Mouse (Mus musculus) gastrocnemius, adult 2 months (tissue): ENCODE measurements around the gene Plin2. TPM values are rescaled to one million over a fixed set of nuclear protein-coding genes. Genes with fewer than 3 reads are reported as not detected.

Experiments
- DNase-seq: peaks from one replicate; pipeline ENCODE4 v3.0.0; 2022
- H3K27ac ChIP-seq: fragments of 200-600 bp; 2 replicates; pipeline ENCODE4 v1.8.1; 2022; ENCODE audit warnings: mild to moderate bottlenecking
- H3K4me3 ChIP-seq: fragments of 200-600 bp; 2 replicates; pipeline ENCODE4 v1.8.1; 2022; ENCODE audit warnings: mild to moderate bottlenecking, moderate library complexity
- CTCF ChIP-seq: fragments of 200-600 bp; IDR thresholded peaks from 2 replicates; pipeline ENCODE4 v1.8.1; 2022; ENCODE audit warnings: antibody characterized with exemption, mild to moderate bottlenecking, moderate library complexity
- intact Hi-C: fragments of 180-260 bp; cut with DNase I; formaldehyde crosslinking; loops from one replicate; pipeline ENCODE4 v1.15.1; 2025
- total RNA-seq, 2 experiments: library from RNA; stranded (reverse); gene quantifications; 2 replicates each; pipeline ENCODE4 v1.2.3; 2021

The Plin2 gene
- total RNA-seq, 2 experiments from 2014 or later, result 32.4 to 60.2 TPM

DNA sequence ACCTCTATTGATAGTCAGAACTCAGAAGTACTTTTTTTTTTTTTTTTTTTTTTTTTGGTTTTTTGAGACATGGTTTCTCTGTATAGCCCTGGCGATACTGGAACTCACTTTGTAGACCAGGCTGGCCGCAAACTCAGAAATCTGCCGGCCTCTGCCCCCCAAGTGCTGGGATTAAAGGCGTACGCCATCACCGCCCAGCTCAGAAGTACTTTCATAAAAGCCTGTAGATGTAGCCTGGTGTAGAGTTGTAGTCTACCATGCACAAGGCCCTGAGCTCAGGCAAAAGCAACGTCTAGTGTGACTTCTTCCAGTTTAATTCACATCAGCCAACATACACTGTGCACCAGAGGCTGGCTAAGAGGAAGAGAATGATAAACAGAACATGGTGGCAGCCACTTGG lies 23.1 kb upstream of the Plin2 start:
- DNase-seq, result no peak
- Histone ChIP-seq H3K27ac (no peak overlapping the region), H3K4me3 (no peak overlapping the region)
- intact Hi-C loops, result no loop called here
- no peak for TF ChIP-seq CTCF

DNA sequence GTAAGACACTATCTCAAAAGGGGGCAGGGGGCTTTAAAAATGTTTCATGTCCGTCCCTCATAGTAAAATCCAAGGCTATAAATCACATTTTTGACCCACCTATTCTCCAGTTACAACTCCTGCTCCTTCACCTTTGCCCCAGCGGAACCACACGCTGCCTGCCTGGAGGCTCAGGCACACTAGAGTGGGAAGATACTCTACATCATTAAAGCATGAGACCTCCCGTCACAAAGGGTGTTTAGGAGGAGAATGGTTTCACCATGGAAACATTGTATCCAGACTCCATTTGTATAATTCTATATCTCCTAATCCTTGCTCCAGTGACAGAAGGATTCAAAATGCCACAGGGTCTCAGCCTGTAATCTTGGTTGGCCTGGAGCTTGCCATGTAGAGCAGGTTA lies 21.4 kb upstream of the Plin2 start:
- intact Hi-C loops, result no loop called here
- DNase-seq, result no peak
- no peak for TF ChIP-seq CTCF
- Histone ChIP-seq H3K4me3 (no peak overlapping the region), H3K27ac (no peak overlapping the region)

DNA sequence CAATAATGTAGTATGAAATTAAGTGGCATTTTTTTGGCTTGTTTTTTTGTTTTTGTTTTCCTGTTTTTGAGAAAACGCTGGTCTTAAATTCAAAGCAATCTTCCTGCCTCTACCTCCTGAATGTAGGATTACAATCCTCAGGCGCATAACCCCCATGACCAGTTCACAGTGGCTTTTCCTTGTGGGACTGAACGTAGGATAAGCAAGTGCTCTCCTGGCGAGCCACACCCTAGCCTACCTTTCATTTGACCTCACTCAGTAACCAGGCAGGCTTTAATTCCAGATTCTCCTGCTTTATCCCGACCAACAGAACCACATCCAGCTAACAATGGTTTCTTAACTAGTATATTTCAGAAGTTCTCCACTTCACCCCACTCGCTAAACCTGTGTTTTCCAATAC lies 20.9 kb upstream of the Plin2 start:
- intact Hi-C loops, result no loop called here
- no peak overlapping the region for H3K4me3 ChIP-seq
- DNase-seq, result no peak
- H3K27ac ChIP-seq, result peak overlapping the region; percentile 49
- no peak for TF ChIP-seq CTCF

DNA sequence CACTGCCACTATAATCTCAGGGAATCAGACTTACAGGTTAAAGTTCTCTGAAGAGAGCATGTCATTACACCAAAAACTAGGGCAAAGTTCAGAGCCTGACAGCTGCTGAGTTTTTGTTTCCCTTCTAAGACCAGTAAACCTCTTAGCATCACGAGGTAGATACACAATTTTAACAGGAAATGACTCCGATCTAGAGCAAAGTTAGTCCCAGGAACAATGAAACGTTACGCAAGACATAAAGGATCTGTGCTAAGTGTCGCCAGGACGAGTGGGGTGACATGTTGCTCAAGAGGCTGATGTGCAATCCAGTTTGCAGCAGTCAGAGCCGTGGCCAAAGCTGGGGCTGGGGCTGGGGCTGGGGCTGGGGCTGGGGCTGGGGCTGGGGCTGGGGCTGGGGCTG lies 20.3 kb upstream of the Plin2 start:
- intact Hi-C loops, result no loop called here
- TF ChIP-seq CTCF, result no peak
- peak; percentile 44 for DNase-seq
- no peak overlapping the region; the same call in 1 of the 2 replicates for H3K4me3 ChIP-seq
- peak overlapping the region; percentile 73 for H3K27ac ChIP-seq

DNA sequence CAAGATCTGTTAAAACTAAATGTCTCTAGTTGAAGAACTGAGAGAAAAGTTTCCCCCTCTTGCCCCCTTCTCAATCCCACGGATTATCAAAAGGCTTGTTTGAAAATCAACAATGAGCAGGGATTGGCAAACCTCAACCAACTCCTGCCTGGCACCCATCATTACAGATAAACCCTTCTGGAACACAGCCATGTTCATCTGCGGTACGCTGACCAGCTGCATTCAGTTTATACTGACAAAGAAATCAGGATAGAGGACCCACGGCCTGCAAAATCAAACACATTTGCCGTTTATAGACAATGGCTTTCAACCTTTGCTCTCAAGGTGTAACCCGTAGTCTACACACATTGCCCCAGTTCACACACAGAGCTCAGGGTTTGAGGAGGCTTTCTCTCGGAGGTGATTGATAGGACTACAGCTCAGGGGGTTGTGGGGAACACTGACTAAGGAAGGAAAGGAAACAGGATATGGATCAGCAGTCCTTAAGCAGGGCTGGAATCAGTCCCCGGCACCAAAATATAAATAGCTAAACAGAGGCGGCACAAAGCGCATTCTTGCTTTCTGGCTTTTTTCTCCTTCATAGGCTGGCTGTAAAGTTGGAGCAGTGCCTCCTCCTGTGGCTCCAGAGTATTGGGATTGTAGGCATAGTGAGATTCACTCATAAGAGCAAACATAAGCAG lies 19.3 kb upstream of the Plin2 start:
- no peak for DNase-seq
- H3K27ac ChIP-seq, result peak overlapping the region; percentile 73
- no peak for TF ChIP-seq CTCF
- intact Hi-C loops, result no loop called here
- no peak overlapping the region; the same call in 1 of the 2 replicates for H3K4me3 ChIP-seq

DNA sequence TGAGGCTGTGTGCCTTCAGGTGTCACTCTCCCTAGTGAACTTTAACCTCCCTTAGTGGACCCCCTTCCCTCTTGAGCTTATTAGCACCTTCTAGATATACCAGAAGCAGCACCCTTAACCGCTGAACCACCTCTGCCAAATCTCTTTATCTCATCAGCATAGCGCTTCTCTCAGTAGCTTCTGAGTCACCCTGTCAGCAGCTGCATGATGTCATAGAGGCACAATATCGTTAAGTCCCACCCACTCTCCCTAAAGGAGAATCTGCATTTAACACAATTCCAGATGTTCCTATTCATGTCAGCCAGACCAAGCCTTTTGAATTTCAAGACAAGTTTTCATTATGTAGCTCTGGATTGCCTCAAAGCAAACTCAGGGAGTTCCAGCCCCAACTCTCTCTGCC lies 16.7 kb upstream of the Plin2 start:
- no peak for DNase-seq
- H3K4me3 ChIP-seq, result no peak overlapping the region
- TF ChIP-seq CTCF, result no peak
- no peak overlapping the region for H3K27ac ChIP-seq
- intact Hi-C loops, result no loop called here

DNA sequence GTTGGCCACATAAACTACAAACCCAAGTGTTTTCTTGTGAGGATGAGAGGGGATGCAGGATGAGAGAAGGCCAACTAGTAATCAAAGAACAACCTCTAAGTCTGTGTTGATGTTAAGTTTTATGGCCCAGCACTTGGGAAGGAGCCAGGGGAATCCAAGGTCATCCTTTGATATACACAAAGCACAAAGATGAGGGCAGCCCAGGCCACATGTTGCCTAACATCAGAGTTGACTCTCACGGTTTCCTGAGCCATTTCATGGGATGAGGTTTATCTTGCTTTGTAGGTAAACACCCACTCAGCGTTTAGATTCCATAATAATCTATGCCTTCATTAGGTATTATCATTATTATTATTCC lies 16.1 kb upstream of the Plin2 start:
- Histone ChIP-seq H3K27ac (no peak overlapping the region), H3K4me3 (no peak overlapping the region)
- TF ChIP-seq CTCF, result no peak
- DNase-seq, result no peak
- intact Hi-C loops, result no loop called here

DNA sequence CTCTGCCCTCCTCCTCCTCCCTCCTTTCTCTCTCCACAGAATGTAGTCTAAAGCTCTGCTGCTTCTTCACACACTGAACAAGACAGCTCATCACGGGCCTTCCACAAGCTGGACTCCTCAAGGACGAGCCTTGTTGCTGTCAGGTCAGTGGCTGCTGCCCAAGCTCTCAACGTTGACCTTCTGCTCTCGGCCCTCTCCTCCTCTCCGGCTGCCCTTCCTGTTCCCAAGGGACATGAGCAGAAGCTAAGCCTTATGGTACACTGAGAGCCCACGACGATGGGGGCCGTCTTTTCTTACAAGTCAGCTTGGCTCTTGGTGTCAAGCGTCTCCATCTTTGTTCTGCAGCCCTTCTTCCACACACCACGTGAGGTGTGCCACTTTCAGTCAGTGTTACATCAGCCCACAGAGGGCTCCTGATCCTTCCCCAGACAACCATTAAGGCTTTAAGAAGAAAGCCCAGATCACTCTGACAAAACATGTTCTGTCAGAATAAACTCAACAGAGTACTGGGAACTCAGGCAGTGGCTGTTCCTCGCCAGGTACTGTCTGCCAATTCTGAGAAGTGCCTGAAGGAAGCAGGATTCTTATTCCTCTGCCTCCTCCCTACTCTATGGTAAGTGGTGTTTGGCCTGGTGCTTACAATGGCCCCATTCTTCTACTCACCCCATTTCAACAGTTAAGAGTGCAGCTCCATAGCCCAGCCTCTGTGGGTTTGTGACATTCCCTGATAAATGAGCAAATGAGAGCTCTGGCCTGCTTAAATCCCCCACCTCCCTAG lies 15.6 kb upstream of the Plin2 start:
- intact Hi-C loops, result no loop called here
- Histone ChIP-seq H3K4me3 (no peak overlapping the region), H3K27ac (no peak overlapping the region; the same call in 1 of the 2 replicates)
- no peak for TF ChIP-seq CTCF
- no peak for DNase-seq

DNA sequence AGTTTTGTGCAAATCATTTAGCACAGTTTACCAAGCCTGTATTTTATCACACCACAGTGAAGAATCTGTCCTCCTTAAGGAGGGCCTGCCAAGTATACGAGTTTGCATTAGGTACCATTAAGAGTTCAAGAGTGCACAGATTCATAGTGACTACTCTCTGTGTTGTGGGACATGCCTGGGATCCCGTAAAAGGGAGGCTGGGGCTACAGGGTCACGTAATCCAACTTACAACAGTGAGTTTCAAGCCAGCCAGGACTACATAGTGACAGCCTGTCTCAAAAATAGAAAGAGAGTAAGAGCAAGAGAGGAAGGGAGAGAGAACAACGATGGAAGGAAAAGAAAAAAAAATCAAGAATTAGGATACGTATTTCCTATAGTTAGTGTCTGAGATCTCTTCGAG lies 14.9 kb upstream of the Plin2 start:
- no peak for TF ChIP-seq CTCF
- no peak for DNase-seq
- no peak overlapping the region; the same call in 1 of the 2 replicates for H3K27ac ChIP-seq
- intact Hi-C loops, result no loop called here
- H3K4me3 ChIP-seq, result no peak overlapping the region

DNA sequence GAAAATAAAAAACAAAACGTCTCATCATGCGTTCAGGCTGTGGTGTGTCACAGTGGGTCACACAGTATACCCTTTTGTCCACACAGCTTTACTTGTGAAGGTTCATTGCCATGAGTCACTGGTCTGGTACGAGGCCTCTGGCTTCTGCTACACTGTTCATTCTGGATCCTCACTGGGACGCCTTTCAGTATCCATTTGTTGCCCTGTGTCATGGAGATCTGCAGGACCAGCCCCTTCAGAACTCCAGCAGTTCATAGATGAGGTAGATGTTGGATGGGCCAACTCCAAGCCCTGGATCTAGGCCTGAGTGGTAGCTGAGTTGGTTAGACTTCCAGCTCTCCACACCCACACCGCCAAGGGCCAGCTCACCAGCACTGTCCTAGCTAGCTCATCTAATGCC lies 13.9 kb upstream of the Plin2 start:
- Histone ChIP-seq H3K4me3 (no peak overlapping the region), H3K27ac (no peak overlapping the region)
- DNase-seq, result no peak
- intact Hi-C loops, result no loop called here
- no peak for TF ChIP-seq CTCF

DNA sequence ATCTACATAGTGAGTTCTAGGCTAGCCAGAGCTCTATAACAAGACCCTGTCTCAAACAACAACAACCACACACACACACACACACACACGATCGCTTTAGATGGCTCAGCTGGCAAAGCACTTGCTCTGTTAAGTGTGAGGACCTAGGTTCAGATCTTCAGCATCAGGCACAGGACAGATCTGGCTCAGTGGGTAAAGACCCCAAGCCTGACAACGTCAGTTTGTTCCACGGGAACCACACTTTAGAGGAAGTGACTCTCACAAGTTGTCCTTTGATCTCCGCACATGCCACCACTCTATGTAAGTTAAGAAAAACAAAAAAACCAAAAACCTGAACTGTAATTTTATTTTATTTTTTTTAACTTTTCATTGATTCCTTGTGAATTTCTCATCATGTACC lies 13.4 kb upstream of the Plin2 start:
- H3K27ac ChIP-seq, result no peak overlapping the region
- TF ChIP-seq CTCF, result no peak
- DNase-seq, result no peak
- no peak overlapping the region for H3K4me3 ChIP-seq
- intact Hi-C loops, result no loop called here

DNA sequence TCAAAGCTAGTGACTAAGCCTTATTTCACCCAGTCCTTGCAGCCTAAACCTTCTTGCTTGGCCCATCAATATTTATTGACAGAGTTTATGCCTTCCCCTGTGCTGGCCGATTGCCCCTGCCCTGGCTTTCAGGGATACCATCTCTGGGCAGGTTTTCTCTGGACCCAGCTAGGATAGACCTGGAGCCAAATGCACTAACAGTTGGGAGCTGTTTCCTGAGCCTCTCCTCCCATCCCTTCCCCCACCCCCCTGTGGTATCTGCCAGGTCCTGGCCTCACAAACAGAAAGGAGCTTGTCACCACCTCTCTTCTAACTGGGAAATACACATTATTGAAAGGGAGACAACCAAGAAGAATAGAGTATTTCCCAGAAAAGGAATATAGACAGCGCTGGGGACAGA lies 12.0 kb upstream of the Plin2 start:
- no peak overlapping the region for H3K4me3 ChIP-seq
- intact Hi-C loops, result no loop called here
- DNase-seq, result no peak

DNA sequence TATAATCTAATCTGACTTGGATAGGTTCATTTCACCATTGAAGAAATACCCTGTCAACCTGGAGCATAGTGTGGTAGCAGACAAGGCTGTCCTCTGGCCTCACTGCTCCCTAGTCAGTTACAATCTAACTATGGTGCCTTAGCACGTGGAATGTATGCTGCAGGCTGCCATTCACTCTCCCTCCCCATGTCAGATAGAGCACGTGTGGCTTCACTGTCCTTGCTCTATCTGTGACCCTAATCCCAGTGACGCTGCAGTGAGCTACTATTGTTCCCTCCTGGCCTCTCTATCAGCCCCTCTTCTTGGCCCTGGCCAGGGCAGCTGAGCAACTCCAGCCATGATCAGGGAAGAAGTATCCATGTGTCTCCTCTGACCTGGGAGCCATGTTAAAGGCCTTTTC lies 11.6 kb upstream of the Plin2 start:
- intact Hi-C loops, result no loop called here
- DNase-seq, result no peak
- TF ChIP-seq CTCF, result no peak
- Histone ChIP-seq H3K27ac (no peak overlapping the region), H3K4me3 (no peak overlapping the region)

More for the DNA sequence above, 12.0 kb upstream of the Plin2 start:
- no peak for TF ChIP-seq CTCF
- H3K27ac ChIP-seq, result no peak overlapping the region

DNA sequence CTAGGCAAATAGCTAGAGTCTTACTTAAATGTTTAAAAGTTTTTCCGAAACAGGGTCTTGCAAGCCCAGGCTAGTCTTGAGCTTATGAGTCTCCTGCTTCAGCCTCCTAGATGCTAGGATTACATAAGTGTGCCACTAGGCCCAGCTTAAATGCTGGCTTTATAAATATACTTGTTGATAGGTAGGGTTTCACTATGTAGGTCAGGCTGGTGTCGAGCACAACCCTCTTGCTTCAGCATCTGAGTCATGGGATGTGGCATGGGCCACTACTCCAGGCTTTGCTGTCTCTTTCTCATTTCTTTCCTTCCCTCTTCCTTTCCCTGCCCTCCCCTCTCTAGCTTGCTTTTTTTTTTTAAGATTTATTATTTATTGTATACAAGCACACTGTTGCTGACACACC lies 9.8 kb upstream of the Plin2 start:
- Histone ChIP-seq H3K27ac (no peak overlapping the region), H3K4me3 (no peak overlapping the region)
- no peak for DNase-seq
- intact Hi-C loops, result no loop called here
- no peak for TF ChIP-seq CTCF
